17 mouse cellular contexts compared by ENCODE assay signal in the genomic region with DNA sequence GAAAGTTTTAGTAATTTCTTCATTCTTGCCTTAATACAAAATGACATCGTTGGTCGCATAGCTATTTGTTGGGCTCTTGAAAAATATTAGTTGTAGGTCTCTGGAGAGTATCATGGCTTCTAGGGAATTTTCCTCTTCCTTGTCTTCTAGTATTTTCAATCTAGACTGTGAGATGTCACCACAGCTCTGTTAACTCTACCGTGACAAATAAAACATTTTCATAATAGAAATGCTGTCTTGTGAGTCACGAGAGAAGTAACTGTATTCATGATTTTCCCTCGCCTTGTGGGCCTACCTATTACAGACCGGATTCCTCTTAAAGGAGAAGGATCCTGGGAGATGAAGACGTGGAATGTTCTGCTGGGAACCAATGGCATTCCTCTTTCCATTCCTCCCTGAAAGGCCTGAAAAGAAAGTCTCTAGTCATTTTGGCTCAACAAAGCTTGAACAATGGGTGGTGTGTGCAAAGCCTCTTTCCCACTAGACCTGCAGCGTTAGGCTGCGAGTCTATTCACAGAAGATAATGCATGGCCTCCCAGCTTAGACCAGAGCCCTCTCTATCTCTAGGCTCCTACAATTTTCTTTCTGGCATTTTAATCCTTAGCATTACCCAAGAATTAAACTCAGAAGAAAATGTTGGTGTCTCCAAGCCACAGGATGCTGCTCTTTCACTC.
DNase-seq lines count a peak whose midpoint lies in the region; ATAC-seq lines count a peak whose summit lies in the region.
"Had no signal": no experiment of that assay in that cellular context is flagged by ENCODE, and none has a peak within 500 bp of the region (broad histone marks: within the 10 kb centered on the region; RNA-seq: fewer than 3 reads in every experiment).

No protein-coding gene starts in this region.

- H3K4me3 ChIP-seq in limb, embryonic 15.5 days, result no peak overlapping the region
- no peak overlapping the region for H3K4me3 ChIP-seq in limb, embryonic 10.5 days
- H3K4me3 ChIP-seq in embryonic facial prominence, embryonic 14.5 days (ENCODE audit: low read depth, low read length), result no peak overlapping the region
- H3K4me3 ChIP-seq: heart, embryonic 10.5 days; left cerebral cortex, adult 2 months; liver, embryonic 13.5 days had no signal

- H3K27ac ChIP-seq in limb, embryonic 15.5 days, result peak overlapping the region; percentile 11; the same call in 1 of the 2 replicates
- H3K27ac ChIP-seq in limb, embryonic 10.5 days, result no peak overlapping the region
- H3K27ac ChIP-seq in embryonic facial prominence, embryonic 14.5 days (replicated peaks; ENCODE audit: low read depth, low read length), result no peak overlapping the region
- H3K27ac ChIP-seq: left cerebral cortex, adult 2 months; liver, embryonic 13.5 days had no signal

- peaks cover 6% of the 10 kb centered on the region; the same call in 1 of the 2 replicates for H3K4me1 ChIP-seq in limb, embryonic 15.5 days
- no peaks in the 10 kb centered on the region for H3K4me1 ChIP-seq in limb, embryonic 10.5 days
- H3K4me1 ChIP-seq in embryonic facial prominence, embryonic 14.5 days (ENCODE audit: control insufficient read depth, insufficient read depth, low read length), result peaks cover 16% of the 10 kb centered on the region

- no peak overlapping the region for H3K9ac ChIP-seq in limb, embryonic 15.5 days
- no peak overlapping the region for H3K9ac ChIP-seq in embryonic facial prominence, embryonic 14.5 days (ENCODE audit: low read depth, low read length)
- H3K9ac ChIP-seq: liver, embryonic 13.5 days had no signal

- 68% methylated on average over 9 of the region's 9 CpGs for WGBS in limb, embryonic 15.5 days
- WGBS in limb, embryonic 10.5 days, result 86% methylated on average over 9 of the region's 9 CpGs
- WGBS in embryonic facial prominence, embryonic 14.5 days, result 52% methylated on average over 9 of the region's 9 CpGs

- no peaks in the 10 kb centered on the region for H3K9me3 ChIP-seq in limb, embryonic 15.5 days
- no peaks in the 10 kb centered on the region for H3K9me3 ChIP-seq in limb, embryonic 10.5 days (replicated peaks)
- no peaks in the 10 kb centered on the region for H3K9me3 ChIP-seq in embryonic facial prominence, embryonic 14.5 days (ENCODE audit: control insufficient read depth, low read length)
- H3K9me3 ChIP-seq: heart, embryonic 10.5 days; liver, embryonic 13.5 days had no signal

- no peaks in the 10 kb centered on the region for H3K36me3 ChIP-seq in limb, embryonic 15.5 days
- H3K36me3 ChIP-seq in limb, embryonic 10.5 days, result no peaks in the 10 kb centered on the region
- no peaks in the 10 kb centered on the region for H3K36me3 ChIP-seq in embryonic facial prominence, embryonic 14.5 days (ENCODE audit: control insufficient read depth, insufficient read depth, low read length)
- H3K36me3 ChIP-seq: heart, embryonic 10.5 days; liver, embryonic 13.5 days had no signal

- H3K27me3 ChIP-seq in limb, embryonic 15.5 days, result no peaks in the 10 kb centered on the region
- no peaks in the 10 kb centered on the region for H3K27me3 ChIP-seq in limb, embryonic 10.5 days (ENCODE audit: low read depth, poor library complexity, severe bottlenecking)
- no peaks in the 10 kb centered on the region for H3K27me3 ChIP-seq in embryonic facial prominence, embryonic 14.5 days (replicated peaks; ENCODE audit: control insufficient read depth, insufficient read depth, low read length)
- H3K27me3 ChIP-seq: liver, embryonic 13.5 days had no signal

- H3K4me2 ChIP-seq in limb, embryonic 15.5 days, result no peak overlapping the region
- H3K4me2 ChIP-seq in embryonic facial prominence, embryonic 14.5 days (ENCODE audit: low read depth, low read length), result no peak overlapping the region
- H3K4me2 ChIP-seq: liver, embryonic 13.5 days had no signal

- DNase-seq in limb, embryonic 10.5 days (ENCODE audit: low spot score), result no peak
- DNase-seq in Muller cell, postnatal 12 days (ENCODE audit: inconsistent ontology term), result peak; percentile 78
- peak; percentile 63 for DNase-seq in R1 (ENCODE audit: low read depth, low spot score)
- DNase-seq in embryonic facial prominence, embryonic 14.5 days (ENCODE audit: low spot score), result peak; percentile 75
- DNase-seq in T-cell, adult 2 months (ENCODE audit: low spot score), result no peak
- DNase-seq in ovary, postnatal 14 days (ENCODE audit: low spot score), result no peak
- DNase-seq in gastrocnemius, postnatal 25 days, result no peak
- DNase-seq: adrenal gland, adult 8-10 months; cerebellum, adult 11 months; cerebellum, postnatal 14 days; kidney, adult 2 months; kidney, postnatal 14 days; liver, embryonic 13.5 days; lung, postnatal 36 days had no signal

- ATAC-seq in limb, embryonic 15.5 days (ENCODE audit: insufficient number of reproducible peaks, low FRiP score, low TSS enrichment, low read depth), result no peak
- ATAC-seq in embryonic facial prominence, embryonic 14.5 days (ENCODE audit: low read depth), result no peak

Comparison
In these comparisons a context has a peak if more than half of its experiments do, and no peak if none do; other contexts are left out.
1. DNase-seq: peak in Muller cell, postnatal 12 days (single experiment), R1 (single experiment) and embryonic facial prominence, embryonic 14.5 days (single experiment); none in limb, embryonic 10.5 days (single experiment), T-cell, adult 2 months (single experiment), ovary, postnatal 14 days (single experiment) and gastrocnemius, postnatal 25 days (single experiment).